Mouse (Mus musculus) macrophage (primary cell): ENCODE measurements around the gene Smad3. TPM values are rescaled to one million over a fixed set of nuclear protein-coding genes. Genes with fewer than 3 reads are reported as not detected.

Experiments
- H3K27ac ChIP-seq: fragments of 350-480 bp; formaldehyde crosslinking; 2 replicates; pipeline ENCODE4 v1.9.0; 2021
- H3K36me3 ChIP-seq: fragments of 350-480 bp; formaldehyde crosslinking; 2 replicates; pipeline ENCODE4 v1.9.0; 2021; ENCODE audit errors: inconsistent target
- H3K4me3 ChIP-seq: fragments of 350-480 bp; formaldehyde crosslinking; 2 replicates; pipeline ENCODE4 v1.9.0; 2021; ENCODE audit errors: inconsistent target
- H3K79me2 ChIP-seq: fragments of 350-480 bp; formaldehyde crosslinking; 2 replicates; pipeline ENCODE4 v1.9.0; 2021; ENCODE audit errors: inconsistent target
- WGBS: methylation state at CpG from one replicate; pipeline ENCODE4 v1.1.7; 2026; ENCODE audit warnings: inconsistent platforms; ENCODE audit not compliant: missing documents; 5-methylcytosine and 5-hydroxymethylcytosine counted together
- polyA plus RNA-seq: library from polyadenylated mRNA; stranded (reverse); fragments of 250-400 nt; gene quantifications from 3 replicates; pipeline ENCODE4 v1.2.4, GENCODE M21; 2018; ENCODE audit warnings: inconsistent platforms

The Smad3 gene
- polyA plus RNA-seq, 1 experiment from 2014 or later = 14.5 TPM

DNA sequence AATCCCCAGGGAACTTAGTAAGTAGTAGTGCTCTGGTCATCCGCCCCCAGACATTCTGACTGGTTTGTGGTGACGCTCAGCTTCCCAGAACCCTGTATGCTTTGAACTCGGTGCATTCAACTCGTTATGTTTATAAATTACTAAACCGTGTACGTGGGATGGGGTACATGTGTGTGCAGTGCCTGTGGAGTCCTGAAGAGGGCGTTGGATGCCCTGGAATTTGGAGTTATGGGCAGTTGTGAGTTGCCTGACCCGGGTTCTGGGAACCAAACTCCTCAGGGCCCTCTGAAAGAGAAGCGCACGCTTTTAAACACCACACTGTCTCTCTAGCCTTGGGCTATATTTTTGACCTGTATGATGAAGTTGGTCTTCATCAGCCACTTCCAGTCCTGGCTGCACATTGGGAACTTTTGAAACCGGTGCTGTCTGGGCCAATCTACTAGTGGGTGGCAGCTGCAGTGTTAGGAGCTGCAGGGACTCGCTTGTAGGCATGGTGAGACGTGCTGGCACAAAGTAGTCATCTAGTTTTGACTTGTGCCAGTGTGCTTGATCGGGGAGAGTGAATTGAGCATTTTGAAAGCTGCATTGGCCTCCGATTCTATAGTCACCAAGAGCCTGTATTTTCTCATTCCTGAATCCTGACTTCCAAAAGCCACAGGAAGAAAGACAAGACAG lies 133.8 kb downstream of the Smad3 start:
- H3K27ac ChIP-seq = no peak overlapping the region
- no peak overlapping the region for H3K4me3 ChIP-seq
- peaks cover 41% of the 10 kb centered on the region; the same call in 1 of the 2 replicates for H3K79me2 ChIP-seq
- peaks cover 96% of the 10 kb centered on the region for H3K36me3 ChIP-seq
- 93% methylated on average over 15 of the region's 15 CpGs for WGBS

GRCm38 (mm10) chr9:63617967-63618366 lies 139.8 kb downstream of the Smad3 start:
- 54% methylated on average over 2 of the region's 2 CpGs for WGBS
- H3K79me2 ChIP-seq = peaks cover 75% of the 10 kb centered on the region
- no peak overlapping the region for H3K4me3 ChIP-seq
- H3K27ac ChIP-seq = no peak overlapping the region
- peaks cover 61% of the 10 kb centered on the region for H3K36me3 ChIP-seq

DNA sequence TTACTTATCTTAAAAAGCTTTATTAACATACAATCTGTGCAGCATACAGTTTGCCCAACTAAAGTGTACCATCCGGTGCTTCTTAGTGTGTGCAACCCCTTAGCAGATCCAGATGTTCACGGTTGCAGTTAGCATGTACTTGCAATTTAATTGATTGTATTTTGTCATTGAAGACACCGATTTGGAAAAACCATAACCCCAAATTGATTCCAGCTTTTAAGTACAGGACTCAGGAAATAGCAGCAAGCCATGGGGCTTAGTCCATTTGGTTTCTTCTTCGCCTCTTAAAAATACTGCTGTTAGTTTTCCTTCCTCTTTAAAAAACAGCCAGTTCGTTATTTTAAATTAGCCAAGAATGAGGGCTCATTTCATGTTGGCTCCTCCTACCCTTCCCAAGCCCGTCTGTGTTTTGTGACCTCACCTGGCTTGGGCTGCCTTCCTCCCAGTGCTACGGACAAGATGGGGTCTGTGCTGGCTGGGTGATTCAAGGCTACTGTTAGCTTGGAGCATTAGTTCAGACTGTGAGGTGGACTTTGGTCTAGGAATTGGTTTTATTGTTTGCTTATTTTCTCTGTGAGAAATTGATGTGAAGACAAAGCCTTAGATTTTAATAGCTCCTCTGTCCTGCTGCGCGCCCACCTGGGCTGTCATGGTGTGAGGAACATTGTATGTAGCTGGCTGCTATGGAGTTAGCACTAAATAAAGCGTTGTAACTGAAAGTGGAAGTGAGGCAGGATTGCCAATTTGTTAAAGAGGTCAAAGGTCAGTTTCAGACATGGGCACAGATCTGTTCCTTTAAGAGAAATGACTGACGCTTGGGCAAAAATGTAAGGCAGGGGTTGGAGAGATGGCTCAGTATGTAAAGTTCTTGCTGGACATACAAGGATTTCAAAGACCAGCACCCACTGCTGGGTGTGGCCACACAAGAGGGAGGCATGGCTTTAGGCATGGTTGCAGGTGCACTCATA lies 143.5 kb downstream of the Smad3 start:
- 17% methylated on average over 11 of the region's 11 CpGs for WGBS

DNA sequence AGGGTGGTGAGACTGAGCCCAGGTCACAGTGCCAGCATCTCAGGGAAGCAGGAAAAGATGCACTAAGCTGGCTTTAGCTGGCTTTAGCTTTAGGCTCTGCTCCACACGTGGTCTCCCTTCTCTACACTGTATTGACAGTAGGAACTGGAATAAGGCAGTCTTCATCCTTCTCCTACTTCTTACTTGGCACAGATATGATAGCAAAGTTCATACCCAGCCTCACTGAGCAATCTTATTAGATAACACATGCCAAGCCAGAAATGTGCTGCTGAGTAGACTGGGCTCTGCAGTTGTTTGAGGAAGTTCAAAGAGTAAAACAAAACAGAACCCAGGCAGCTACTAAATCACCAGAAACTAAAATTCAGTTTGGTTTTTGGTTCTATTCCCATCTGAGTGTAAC lies 144.2 kb downstream of the Smad3 start:
- WGBS = 0% methylated on average over 1 of the region's 1 CpGs
- peak overlapping the region; percentile 82 for H3K27ac ChIP-seq

More for the DNA sequence above, 143.5 kb downstream of the Smad3 start:
- Histone ChIP-seq H3K27ac (peak overlapping the region; percentile 82), H3K36me3 (peaks cover 25% of the 10 kb centered on the region), H3K79me2 (peaks cover 76% of the 10 kb centered on the region), H3K4me3 (peak overlapping the region; percentile 0; the same call in 1 of the 2 replicates)

GRCm38 (mm10) chr9:63612565-63613515 lies 145.0 kb downstream of the Smad3 start:
- 41% methylated on average over 16 of the region's 16 CpGs for WGBS
- Histone ChIP-seq H3K36me3 (peaks cover 13% of the 10 kb centered on the region), H3K4me3 (no peak overlapping the region; the same call in 1 of the 2 replicates), H3K79me2 (peaks cover 91% of the 10 kb centered on the region), H3K27ac (peak overlapping the region; percentile 82)

More for the DNA sequence above, 144.2 kb downstream of the Smad3 start:
- Histone ChIP-seq H3K4me3 (no peak overlapping the region; the same call in 1 of the 2 replicates), H3K79me2 (peaks cover 83% of the 10 kb centered on the region), H3K36me3 (peaks cover 18% of the 10 kb centered on the region)

DNA sequence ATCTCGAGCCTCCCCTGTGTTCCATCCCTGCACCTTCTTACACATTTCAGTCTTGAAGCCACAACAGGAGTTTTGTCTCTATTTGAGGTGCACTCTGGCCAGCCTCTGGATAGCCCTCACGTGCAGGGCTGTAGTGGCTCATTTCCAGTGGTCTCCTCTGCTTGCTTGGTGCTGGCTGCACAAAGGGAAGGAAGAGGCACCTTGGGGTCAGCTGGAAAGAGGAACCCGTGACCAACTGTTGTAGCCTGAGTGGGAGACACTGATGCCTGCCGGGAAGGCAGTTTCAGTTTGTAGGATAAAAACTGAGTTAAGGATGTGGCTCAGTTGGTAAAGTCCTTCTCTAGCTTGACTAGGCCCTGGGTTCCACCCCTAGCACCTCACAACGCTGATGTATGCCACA lies 145.8 kb downstream of the Smad3 start:
- Histone ChIP-seq H3K79me2 (peaks cover 91% of the 10 kb centered on the region), H3K36me3 (peaks cover 5% of the 10 kb centered on the region), H3K4me3 (no peak overlapping the region; the same call in 1 of the 2 replicates), H3K27ac (peak overlapping the region; percentile 82)
- WGBS = 0% methylated on average over 5 of the region's 5 CpGs

DNA sequence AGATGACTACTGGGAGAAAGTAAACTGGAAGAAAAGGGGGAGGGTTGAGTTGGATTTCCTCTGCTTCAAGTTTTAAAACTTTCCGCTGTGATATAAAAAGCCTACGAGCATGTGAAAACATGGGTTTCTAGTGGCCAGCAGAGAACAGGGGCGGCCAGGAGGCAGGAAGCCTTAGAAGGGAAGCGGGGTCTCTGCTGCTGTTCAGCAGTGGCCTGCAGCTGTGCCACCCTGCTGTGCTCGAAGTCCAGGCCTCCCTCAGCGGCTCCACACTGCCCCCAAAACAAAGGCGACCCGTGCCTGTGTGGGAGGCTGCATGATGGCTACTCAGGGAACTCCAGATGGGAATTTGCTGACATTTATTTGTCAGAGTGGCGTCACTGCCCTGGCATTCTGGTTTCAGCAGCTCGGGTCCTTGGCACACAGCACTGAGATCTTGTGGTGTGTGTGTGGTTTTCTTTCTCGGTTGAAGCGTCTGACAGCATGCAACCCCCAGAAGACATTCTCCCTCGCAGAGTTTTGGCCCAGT lies 146.9 kb downstream of the Smad3 start:
- Histone ChIP-seq H3K27ac (peak overlapping the region; percentile 82), H3K79me2 (peaks cover 91% of the 10 kb centered on the region), H3K36me3 (no peaks in the 10 kb centered on the region), H3K4me3 (no peak overlapping the region)
- WGBS = 3% methylated on average over 12 of the region's 13 CpGs

DNA sequence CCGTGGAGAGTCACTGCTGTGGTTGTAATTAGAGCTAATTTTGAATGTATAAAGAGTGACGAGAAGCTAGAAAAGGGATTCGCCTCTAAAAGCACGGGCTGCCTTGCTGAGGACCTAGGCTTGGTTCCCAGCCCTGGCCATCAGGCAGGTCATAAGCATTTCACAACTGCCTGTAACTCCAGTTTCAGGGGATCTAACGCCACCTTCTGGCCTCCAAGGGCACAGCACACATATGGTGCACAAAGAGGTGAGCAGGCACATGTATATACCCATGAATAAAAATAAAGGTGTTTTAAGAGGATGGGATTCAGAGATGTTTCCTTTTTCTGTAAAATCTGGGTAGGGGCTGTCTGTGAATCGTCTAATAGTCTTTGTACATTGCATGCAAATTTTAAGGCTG lies 147.6 kb downstream of the Smad3 start:
- Histone ChIP-seq H3K36me3 (no peaks in the 10 kb centered on the region), H3K4me3 (no peak overlapping the region), H3K27ac (peak overlapping the region; percentile 82), H3K79me2 (peaks cover 91% of the 10 kb centered on the region)
- 74% methylated on average over 6 of the region's 6 CpGs for WGBS

GRCm38 (mm10) chr9:63609776-63610175 lies 148.0 kb downstream of the Smad3 start:
- Histone ChIP-seq H3K36me3 (no peaks in the 10 kb centered on the region), H3K27ac (peak overlapping the region; percentile 82; the same call in 1 of the 2 replicates), H3K4me3 (no peak overlapping the region), H3K79me2 (peaks cover 91% of the 10 kb centered on the region)
- WGBS = 79% methylated on average over 2 of the region's 2 CpGs

DNA sequence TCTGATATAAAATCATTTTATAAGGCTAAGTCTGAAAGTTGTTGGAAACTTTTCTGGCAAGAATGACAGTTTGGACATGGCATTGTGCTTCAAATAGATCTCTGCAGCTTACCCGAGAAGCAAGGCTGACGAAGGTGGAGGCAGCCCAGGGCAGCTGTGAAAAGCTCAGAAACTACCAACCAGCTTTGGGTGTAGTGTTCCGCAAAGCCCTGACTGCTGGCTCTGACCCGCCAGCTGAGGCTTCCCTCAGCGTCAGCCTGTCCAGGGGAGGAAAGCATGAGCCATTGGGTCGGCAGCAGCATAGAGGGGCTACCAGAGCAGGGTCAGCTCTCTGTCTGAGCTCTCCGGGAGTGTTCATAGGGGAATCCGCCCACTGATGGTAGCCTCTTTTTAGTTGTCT lies 148.5 kb downstream of the Smad3 start:
- no peak overlapping the region for H3K27ac ChIP-seq
- H3K4me3 ChIP-seq = no peak overlapping the region
- no peaks in the 10 kb centered on the region for H3K36me3 ChIP-seq
- WGBS = 90% methylated on average over 8 of the region's 8 CpGs
- peaks cover 91% of the 10 kb centered on the region for H3K79me2 ChIP-seq

DNA sequence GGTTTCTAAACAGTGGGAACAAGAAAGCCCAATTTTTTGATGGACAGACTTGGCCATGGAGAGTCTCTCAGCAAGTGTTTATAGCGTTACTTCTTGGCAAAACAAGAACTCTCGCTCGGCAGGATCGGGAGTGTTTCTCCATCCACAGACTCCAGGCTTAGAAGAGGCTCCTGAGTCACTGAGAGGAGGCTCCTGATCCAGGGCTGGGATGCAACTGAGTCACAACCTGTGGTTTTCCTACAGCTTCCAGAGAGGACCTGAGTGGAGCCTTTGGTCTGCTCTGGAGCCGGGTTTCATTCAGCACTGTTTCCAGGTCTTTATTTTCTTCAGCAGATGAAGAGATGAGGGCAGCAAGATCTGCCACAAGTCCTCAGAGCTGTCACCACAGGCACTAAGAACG lies 149.8 kb downstream of the Smad3 start:
- Histone ChIP-seq H3K79me2 (peaks cover 100% of the 10 kb centered on the region), H3K36me3 (no peaks in the 10 kb centered on the region)
- WGBS = 86% methylated on average over 6 of the region's 6 CpGs

GRCm38 (mm10) chr9:63606594-63606993 lies 151.2 kb downstream of the Smad3 start:
- H3K4me3 ChIP-seq = no peak overlapping the region
- WGBS = 94% methylated on average over 2 of the region's 2 CpGs
- H3K27ac ChIP-seq = no peak overlapping the region
- H3K36me3 ChIP-seq = no peaks in the 10 kb centered on the region
- H3K79me2 ChIP-seq = peaks cover 90% of the 10 kb centered on the region

More for the DNA sequence above, 149.8 kb downstream of the Smad3 start:
- no peak overlapping the region for H3K27ac ChIP-seq
- no peak overlapping the region for H3K4me3 ChIP-seq

- WGBS = 54% methylated on average over 5 of the region's 6 CpGs
- Histone ChIP-seq H3K36me3 (no peaks in the 10 kb centered on the region), H3K79me2 (peaks cover 63% of the 10 kb centered on the region), H3K4me3 (peak overlapping the region; percentile 83), H3K27ac (peak overlapping the region; percentile 65)
These were observed 153.9 kb downstream of the Smad3 start for GRCm38 (mm10) chr9:63603849-63604248.
